Mouse (Mus musculus): Measurements from ENCODE around the gene Amotl1. TPM values are rescaled to one million over a fixed set of nuclear protein-coding genes. Genes with fewer than 3 reads are reported as not detected.

Amotl1 gene
- polyA plus RNA-seq, 1 experiment: 36.0 TPM

GRCm38 (mm10) chr9:14518105-14518504 lies 126.8 kb downstream of the Amotl1 start:
- Histone ChIP-seq H3K4me3 (ENCODE audit: low read depth, low read length) (no peak overlapping the region), H3K9me3 (replicated peaks; ENCODE audit: control insufficient read depth, insufficient read depth, low read length, poor library complexity, severe bottlenecking) (no peaks in the 10 kb centered on the region), H3K4me1 (ENCODE audit: control insufficient read depth, insufficient read depth, low read length) (no peaks in the 10 kb centered on the region), H3K27me3 (ENCODE audit: control insufficient read depth, insufficient read depth, low read length, poor library complexity, severe bottlenecking) (no peaks in the 10 kb centered on the region), H3K9ac (ENCODE audit: low read depth, poor library complexity, severe bottlenecking) (no peak overlapping the region), H3K36me3 (ENCODE audit: control insufficient read depth, insufficient read depth, low read length, poor library complexity, severe bottlenecking) (no peaks in the 10 kb centered on the region), H3K27ac (ENCODE audit: insufficient read depth, low read length) (no peak overlapping the region)
- TF ChIP-seq EP300 (IDR thresholded peaks at IDR 0.05; ENCODE audit: insufficient read depth, low read depth, low read length) (no peak), CTCF (IDR thresholded peaks at IDR 0.05; ENCODE audit: low read depth, low read length) (no peak), POLR2A (IDR thresholded peaks at IDR 0.05; ENCODE audit: insufficient read depth, low read length) (no peak)

DNA sequence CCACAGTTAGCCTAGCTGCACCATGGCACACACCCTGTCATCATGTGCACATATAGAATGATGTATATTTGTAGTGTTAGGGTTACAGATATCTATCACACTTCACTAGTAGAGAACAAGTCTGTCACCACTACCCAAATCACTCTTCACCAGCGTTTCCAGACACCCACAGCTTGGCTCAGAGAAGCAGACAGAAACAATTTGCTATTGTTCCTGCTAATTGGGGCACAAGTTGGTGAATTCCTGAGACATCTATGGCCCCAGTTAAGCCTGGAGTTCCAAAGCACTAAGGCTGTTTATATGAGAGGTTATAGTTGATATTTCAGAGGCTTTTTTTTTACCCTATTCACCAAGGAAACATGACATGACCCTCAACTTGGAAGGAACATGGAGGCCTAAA lies 127.6 kb downstream of the Amotl1 start:
- Histone ChIP-seq H3K27ac (ENCODE audit: insufficient read depth, low read length) (no peak overlapping the region), H3K4me3 (ENCODE audit: low read depth, low read length) (no peak overlapping the region), H3K9ac (ENCODE audit: low read depth, poor library complexity, severe bottlenecking) (no peak overlapping the region), H3K36me3 (ENCODE audit: control insufficient read depth, insufficient read depth, low read length, poor library complexity, severe bottlenecking) (no peaks in the 10 kb centered on the region), H3K4me1 (ENCODE audit: control insufficient read depth, insufficient read depth, low read length) (no peaks in the 10 kb centered on the region), H3K9me3 (replicated peaks; ENCODE audit: control insufficient read depth, insufficient read depth, low read length, poor library complexity, severe bottlenecking) (no peaks in the 10 kb centered on the region), H3K27me3 (ENCODE audit: control insufficient read depth, insufficient read depth, low read length, poor library complexity, severe bottlenecking) (no peaks in the 10 kb centered on the region)
- TF ChIP-seq POLR2A (IDR thresholded peaks at IDR 0.05; ENCODE audit: insufficient read depth, low read length) (no peak), EP300 (IDR thresholded peaks at IDR 0.05; ENCODE audit: insufficient read depth, low read depth, low read length) (no peak), CTCF (IDR thresholded peaks at IDR 0.05; ENCODE audit: low read depth, low read length) (no peak)

DNA sequence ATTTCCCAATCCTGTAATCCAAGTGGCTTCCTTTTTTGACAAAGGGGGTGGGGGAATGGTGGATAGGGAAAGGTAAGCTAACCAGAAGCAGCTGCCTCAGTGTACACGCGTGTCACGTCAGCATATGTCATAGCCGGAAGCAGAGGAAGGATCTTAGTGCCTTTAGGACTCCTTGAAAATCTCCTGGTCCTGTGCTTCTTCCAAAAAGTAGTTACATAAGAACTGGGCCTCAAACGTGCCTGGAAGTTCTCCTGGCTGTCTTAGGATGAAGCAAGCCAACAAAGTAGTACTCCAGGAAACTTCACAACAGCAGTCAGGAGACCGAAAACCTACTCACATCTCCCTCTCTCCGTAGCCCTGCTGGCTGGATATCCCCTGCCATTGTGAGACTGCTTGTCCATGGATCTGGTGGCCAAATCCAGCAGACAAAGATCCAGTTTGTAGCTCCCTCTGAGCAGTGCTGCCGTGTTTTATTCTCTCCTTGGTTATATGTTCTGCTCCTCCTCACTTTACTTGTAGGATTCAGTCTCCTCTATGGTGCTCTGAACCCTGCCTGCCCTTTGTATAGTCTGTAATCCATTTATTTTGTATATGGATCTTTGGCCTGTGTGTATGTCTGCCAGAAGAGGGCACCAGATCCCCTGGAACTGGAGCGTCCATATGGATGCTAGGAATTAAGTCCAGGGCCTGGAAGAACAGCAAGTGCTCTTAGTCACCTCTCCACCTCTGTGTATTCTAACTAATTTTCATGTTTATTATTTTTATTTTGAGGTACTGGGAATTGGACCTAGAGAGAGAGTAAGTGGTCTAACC lies 132.0 kb downstream of the Amotl1 start:
- no peak overlapping the region for H3K27ac ChIP-seq (ENCODE audit: insufficient read depth, low read length)
- H3K36me3 ChIP-seq (ENCODE audit: control insufficient read depth, insufficient read depth, low read length, poor library complexity, severe bottlenecking): peaks cover 19% of the 10 kb centered on the region
- no peaks in the 10 kb centered on the region for H3K4me1 ChIP-seq (ENCODE audit: control insufficient read depth, insufficient read depth, low read length)
- no peak overlapping the region for H3K9ac ChIP-seq (ENCODE audit: low read depth, poor library complexity, severe bottlenecking)
- TF ChIP-seq EP300 (IDR thresholded peaks at IDR 0.05; ENCODE audit: insufficient read depth, low read depth, low read length) (no peak), CTCF (IDR thresholded peaks at IDR 0.05; ENCODE audit: low read depth, low read length) (peak; percentile 63), POLR2A (IDR thresholded peaks at IDR 0.05; ENCODE audit: insufficient read depth, low read length) (no peak)
- no peaks in the 10 kb centered on the region for H3K27me3 ChIP-seq (ENCODE audit: control insufficient read depth, insufficient read depth, low read length, poor library complexity, severe bottlenecking)
- no peak overlapping the region for H3K4me3 ChIP-seq (ENCODE audit: low read depth, low read length)
- no peaks in the 10 kb centered on the region for H3K9me3 ChIP-seq (replicated peaks; ENCODE audit: control insufficient read depth, insufficient read depth, low read length, poor library complexity, severe bottlenecking)

GRCm38 (mm10) chr9:14500916-14501424 lies 143.9 kb downstream of the Amotl1 start:
- H3K27ac ChIP-seq (ENCODE audit: insufficient read depth, low read length): no peak overlapping the region
- TF ChIP-seq EP300 (IDR thresholded peaks at IDR 0.05; ENCODE audit: insufficient read depth, low read depth, low read length) (no peak), POLR2A (IDR thresholded peaks at IDR 0.05; ENCODE audit: insufficient read depth, low read length) (no peak), CTCF (IDR thresholded peaks at IDR 0.05; ENCODE audit: low read depth, low read length) (no peak)
- no peaks in the 10 kb centered on the region for H3K4me1 ChIP-seq (ENCODE audit: control insufficient read depth, insufficient read depth, low read length)
- H3K27me3 ChIP-seq (ENCODE audit: control insufficient read depth, insufficient read depth, low read length, poor library complexity, severe bottlenecking): no peaks in the 10 kb centered on the region
- H3K36me3 ChIP-seq (ENCODE audit: control insufficient read depth, insufficient read depth, low read length, poor library complexity, severe bottlenecking): peaks cover 36% of the 10 kb centered on the region
- H3K9me3 ChIP-seq (replicated peaks; ENCODE audit: control insufficient read depth, insufficient read depth, low read length, poor library complexity, severe bottlenecking): no peaks in the 10 kb centered on the region
- peak overlapping the region; percentile 69 for H3K9ac ChIP-seq (ENCODE audit: low read depth, poor library complexity, severe bottlenecking)
- peak overlapping the region; percentile 98 for H3K4me3 ChIP-seq (ENCODE audit: low read depth, low read length)

DNA sequence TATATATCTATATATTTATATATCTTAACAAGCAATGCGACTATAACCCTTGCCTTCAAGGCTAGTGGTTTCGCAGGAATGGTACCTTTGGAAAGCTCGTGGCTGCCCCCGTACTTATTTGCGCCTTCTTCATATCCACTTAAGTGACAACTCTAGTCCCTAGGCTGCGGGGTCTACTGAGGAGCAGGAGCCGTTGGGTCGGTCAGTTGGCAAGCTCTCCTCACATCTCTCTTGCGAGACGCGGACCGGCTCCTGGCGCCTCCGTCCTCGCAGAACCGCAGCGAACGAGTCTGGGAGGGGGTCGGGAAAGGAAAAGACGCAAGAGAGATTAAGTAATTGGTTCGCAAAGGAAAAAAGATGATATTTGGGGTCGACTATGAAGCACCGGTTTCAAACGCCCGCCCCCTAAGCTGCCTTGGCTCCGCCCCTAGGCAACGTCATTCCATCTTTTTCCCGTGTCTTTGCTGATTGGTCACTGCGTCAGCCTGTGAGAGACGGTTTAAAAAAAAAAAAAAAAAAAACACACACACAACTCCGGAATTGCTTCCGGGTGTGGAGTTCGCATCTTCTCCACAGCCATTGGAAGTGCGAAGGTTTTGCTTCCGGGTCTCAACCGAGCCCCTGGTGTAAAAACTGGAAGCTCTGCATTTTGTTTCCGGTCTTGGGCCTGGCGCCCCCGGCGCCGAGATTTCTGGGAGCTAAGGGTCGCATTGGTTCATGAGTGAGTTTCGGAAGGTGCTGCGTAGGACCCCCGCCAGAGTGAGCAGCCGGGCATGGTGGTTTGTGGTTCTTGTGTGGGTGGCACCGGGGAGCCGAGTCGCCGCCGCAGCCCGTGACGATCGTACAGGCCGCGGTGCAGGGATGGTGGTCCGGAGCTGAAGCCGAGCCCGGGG lies 144.6 kb downstream of the Amotl1 start, which contains the start of the genes Kdm4d and Cwc15:
Gene Kdm4d (minus strand): TSS at position 460 of the 893 bp plus-strand sequence.
Gene Cwc15 (plus strand): TSS at position 595 of the 893 bp plus-strand sequence.
- Histone ChIP-seq H3K9me3 (replicated peaks; ENCODE audit: control insufficient read depth, insufficient read depth, low read length, poor library complexity, severe bottlenecking) (no peaks in the 10 kb centered on the region), H3K36me3 (ENCODE audit: control insufficient read depth, insufficient read depth, low read length, poor library complexity, severe bottlenecking) (peaks cover 29% of the 10 kb centered on the region), H3K27me3 (ENCODE audit: control insufficient read depth, insufficient read depth, low read length, poor library complexity, severe bottlenecking) (no peaks in the 10 kb centered on the region), H3K9ac (ENCODE audit: low read depth, poor library complexity, severe bottlenecking) (peak within 1 kb of the TSS; percentile 76), H3K4me1 (ENCODE audit: control insufficient read depth, insufficient read depth, low read length) (no peaks in the 10 kb centered on the region), H3K4me3 (ENCODE audit: low read depth, low read length) (peak within 1 kb of the TSS; percentile 99), H3K27ac (ENCODE audit: insufficient read depth, low read length) (no peak within 1 kb of the TSS)
- TF ChIP-seq POLR2A (IDR thresholded peaks at IDR 0.05; ENCODE audit: insufficient read depth, low read length) (peak; percentile 14), EP300 (IDR thresholded peaks at IDR 0.05; ENCODE audit: insufficient read depth, low read depth, low read length) (no peak)
